Mouse (Mus musculus) heart, embryonic 13.5 days (tissue): ENCODE results near the gene Tspan4. TPM values are rescaled to one million over a fixed set of nuclear protein-coding genes. Genes with fewer than 3 reads are reported as not detected.

Experiments used
- ATAC-seq: fragments of 200-750 bp; cut with Nextera tagmentation; 2 replicates; pipeline ENCODE4 v1.8.0; 2017; ENCODE audit warnings: moderate TSS enrichment; ENCODE audit not compliant: insufficient number of reproducible peaks, low FRiP score, low TSS enrichment; ENCODE audit errors: extremely low read depth
- H3K27ac ChIP-seq: fragments of 300-500 bp; sonication (generic); replicated peaks from 2 replicates; pipeline ENCODE4 v1.5.1; 2015; ENCODE audit warnings: moderate library complexity, mild to moderate bottlenecking, inconsistent platforms
- H3K27me3 ChIP-seq: fragments of 300-500 bp; sonication (generic); replicated peaks from 2 replicates; pipeline ENCODE4 v1.6.1; 2015; ENCODE audit warnings: mild to moderate bottlenecking, inconsistent platforms
- H3K36me3 ChIP-seq: fragments of 300-500 bp; sonication (generic); 2 replicates; pipeline ENCODE4 v1.6.1; 2015; ENCODE audit warnings: mild to moderate bottlenecking, inconsistent platforms
- H3K4me1 ChIP-seq: fragments of 300-500 bp; sonication (generic); 2 replicates; pipeline ENCODE4 v1.6.1; 2015; ENCODE audit warnings: inconsistent platforms
- H3K4me2 ChIP-seq: fragments of 300-500 bp; sonication (generic); 2 replicates; pipeline ENCODE4 v1.6.1; 2015; ENCODE audit warnings: inconsistent platforms, mild to moderate bottlenecking, moderate library complexity
- H3K4me3 ChIP-seq: fragments of 300-500 bp; sonication (generic); 2 replicates; pipeline ENCODE4 v1.5.1; 2015; ENCODE audit warnings: moderate library complexity, mild to moderate bottlenecking, inconsistent platforms
- H3K9ac ChIP-seq: fragments of 300-500 bp; sonication (generic); 2 replicates; pipeline ENCODE4 v1.6.1; 2015; ENCODE audit warnings: inconsistent platforms, mild to moderate bottlenecking, moderate library complexity
- H3K9me3 ChIP-seq: fragments of 300-500 bp; sonication (generic); 2 replicates; pipeline ENCODE4 v1.6.1; 2016; ENCODE audit warnings: inconsistent platforms
- WGBS: fragments of 180-500 bp; shearing (Covaris S2); methylation state at CpG from one replicate; pipeline ENCODE4 v1.1.7; 2015; ENCODE audit warnings: mixed read lengths; 5-methylcytosine and 5-hydroxymethylcytosine counted together
- polyA plus RNA-seq: library from polyadenylated mRNA; unstranded; fragments of >200 nt; fragmentation: Nextera tagmentation; extraction: Ambion mirVana; gene quantifications from 2 replicates; pipeline ENCODE4 v1.2.1, GENCODE M21; 2015

The Tspan4 gene
- polyA plus RNA-seq, 1 experiment from 2014 or later, result 64.5 TPM

GRCm38 (mm10) chr7:141433517-141434400, 41.3 kb upstream of the Tspan4 start:
- no peak for ATAC-seq
- H3K4me2 ChIP-seq, result peak overlapping the region; percentile 96
- H3K27me3 ChIP-seq, result no peaks in the 10 kb centered on the region
- H3K9ac ChIP-seq, result peak overlapping the region; percentile 86
- H3K36me3 ChIP-seq, result peaks cover 48% of the 10 kb centered on the region
- peak overlapping the region; percentile 69; the same call in 1 of the 2 replicates for H3K27ac ChIP-seq
- no peaks in the 10 kb centered on the region for H3K9me3 ChIP-seq
- H3K4me1 ChIP-seq, result peaks cover 56% of the 10 kb centered on the region
- 69% methylated on average over 15 of the region's 15 CpGs for WGBS
- peak overlapping the region; percentile 62 for H3K4me3 ChIP-seq

GRCm38 (mm10) chr7:141434464-141434863, 40.6 kb upstream of the Tspan4 start:
- Histone ChIP-seq H3K4me1 (peaks cover 49% of the 10 kb centered on the region), H3K4me3 (peak overlapping the region; percentile 62), H3K27ac (peak overlapping the region; percentile 69), H3K36me3 (peaks cover 55% of the 10 kb centered on the region), H3K27me3 (no peaks in the 10 kb centered on the region), H3K4me2 (peak overlapping the region; percentile 96), H3K9me3 (no peaks in the 10 kb centered on the region), H3K9ac (peak overlapping the region; percentile 86)
- ATAC-seq, result no peak
- WGBS, result 15% methylated on average over 8 of the region's 8 CpGs

GRCm38 (mm10) chr7:141435129-141435855, 39.7 kb upstream of the Tspan4 start:
- Histone ChIP-seq H3K9me3 (no peaks in the 10 kb centered on the region), H3K4me2 (peak overlapping the region; percentile 96), H3K9ac (peak overlapping the region; percentile 86), H3K4me1 (peaks cover 42% of the 10 kb centered on the region), H3K27me3 (no peaks in the 10 kb centered on the region), H3K36me3 (peaks cover 61% of the 10 kb centered on the region), H3K4me3 (peak overlapping the region; percentile 62), H3K27ac (peak overlapping the region; percentile 69)
- WGBS, result 2% methylated on average over 17 of the region's 17 CpGs
- no peak for ATAC-seq

- H3K9me3 ChIP-seq, result no peaks in the 10 kb centered on the region
- H3K4me2 ChIP-seq, result peak overlapping the region; percentile 96
- H3K9ac ChIP-seq, result peak overlapping the region; percentile 86; the same call in 1 of the 2 replicates
- H3K4me3 ChIP-seq, result peak overlapping the region; percentile 77
- peaks cover 59% of the 10 kb centered on the region for H3K36me3 ChIP-seq
- WGBS, result 82% methylated on average over 9 of the region's 9 CpGs
- H3K27ac ChIP-seq, result no peak overlapping the region
- H3K27me3 ChIP-seq, result no peaks in the 10 kb centered on the region
- no peak for ATAC-seq
- peaks cover 45% of the 10 kb centered on the region for H3K4me1 ChIP-seq
These were observed 39.1 kb upstream of the Tspan4 start for GRCm38 (mm10) chr7:141435856-141436522.

- H3K4me1 ChIP-seq, result peaks cover 50% of the 10 kb centered on the region
- H3K36me3 ChIP-seq, result peaks cover 59% of the 10 kb centered on the region
- H3K27me3 ChIP-seq, result no peaks in the 10 kb centered on the region
- peak overlapping the region; percentile 77 for H3K4me3 ChIP-seq
- H3K9me3 ChIP-seq, result no peaks in the 10 kb centered on the region
- no peak overlapping the region for H3K27ac ChIP-seq
- WGBS, result 64% methylated on average over 2 of the region's 2 CpGs
- no peak for ATAC-seq
- peak overlapping the region; percentile 96 for H3K4me2 ChIP-seq
- H3K9ac ChIP-seq, result peak overlapping the region; percentile 90
These were observed 38.5 kb upstream of the Tspan4 start for GRCm38 (mm10) chr7:141436523-141436892.

GRCm38 (mm10) chr7:141437178-141438120, 37.6 kb upstream of the Tspan4 start, which contains the start of gene Slc25a22:
Gene Slc25a22 (minus strand): TSS chr7:141437892.
- Histone ChIP-seq H3K9ac (peak within 1 kb of the TSS; percentile 90), H3K4me1 (peaks cover 56% of the 10 kb centered on the region), H3K27ac (peak within 1 kb of the TSS; percentile 62), H3K4me3 (peak within 1 kb of the TSS; percentile 77), H3K9me3 (no peaks in the 10 kb centered on the region), H3K27me3 (no peaks in the 10 kb centered on the region), H3K4me2 (peak within 1 kb of the TSS; percentile 96), H3K36me3 (peaks cover 57% of the 10 kb centered on the region)
- WGBS, result 6% methylated on average over 53 of the region's 53 CpGs
- peak; percentile 58; the same call in 1 of the 2 replicates for ATAC-seq

GRCm38 (mm10) chr7:141438201-141438968, 36.7 kb upstream of the Tspan4 start:
- H3K27me3 ChIP-seq, result no peaks in the 10 kb centered on the region
- no peak overlapping the region for H3K9ac ChIP-seq
- H3K4me1 ChIP-seq, result peaks cover 66% of the 10 kb centered on the region
- no peak overlapping the region for H3K27ac ChIP-seq
- H3K4me3 ChIP-seq, result no peak overlapping the region
- no peaks in the 10 kb centered on the region for H3K9me3 ChIP-seq
- no peak for ATAC-seq
- WGBS, result 89% methylated on average over 12 of the region's 12 CpGs
- H3K4me2 ChIP-seq, result no peak overlapping the region
- H3K36me3 ChIP-seq, result peaks cover 48% of the 10 kb centered on the region

GRCm38 (mm10) chr7:141439140-141439679, 35.8 kb upstream of the Tspan4 start:
- Histone ChIP-seq H3K9me3 (no peaks in the 10 kb centered on the region), H3K4me2 (no peak overlapping the region), H3K36me3 (peaks cover 43% of the 10 kb centered on the region), H3K4me1 (peaks cover 65% of the 10 kb centered on the region), H3K4me3 (no peak overlapping the region), H3K9ac (no peak overlapping the region), H3K27ac (no peak overlapping the region), H3K27me3 (no peaks in the 10 kb centered on the region)
- ATAC-seq, result no peak
- WGBS, result 93% methylated on average over 10 of the region's 10 CpGs

GRCm38 (mm10) chr7:141439811-141440210, 35.2 kb upstream of the Tspan4 start:
- H3K36me3 ChIP-seq, result peaks cover 43% of the 10 kb centered on the region
- H3K4me3 ChIP-seq, result no peak overlapping the region
- no peak overlapping the region for H3K4me2 ChIP-seq
- 93% methylated on average over 11 of the region's 11 CpGs for WGBS
- no peak overlapping the region for H3K27ac ChIP-seq
- no peak for ATAC-seq
- peaks cover 61% of the 10 kb centered on the region for H3K4me1 ChIP-seq
- H3K9ac ChIP-seq, result no peak overlapping the region
- no peaks in the 10 kb centered on the region for H3K27me3 ChIP-seq
- no peaks in the 10 kb centered on the region for H3K9me3 ChIP-seq
